Mouse (Mus musculus) adrenal gland, postnatal 4 days (tissue): ENCODE data around the gene Icmt. TPM values are rescaled to one million over a fixed set of nuclear protein-coding genes. Genes with fewer than 3 reads are reported as not detected.
A peak's percentile ranks its signal among the peaks of the same experiment; 100 is the strongest.

Experiments
- DNase-seq, 2 experiments: peaks; one replicate each; pipeline ENCODE4 v3.0.0; 2021 to 2022; ENCODE audit warnings: low spot score in 2 of 2, mixed read lengths in 2 of 2
- total RNA-seq, 2 experiments: library from RNA; stranded (reverse); gene quantifications; 2 replicates each; pipeline ENCODE4 v1.2.3; 2021

The Icmt gene
- total RNA-seq, 2 experiments from 2014 or later = 35.4 to 35.5 TPM

GRCm38 (mm10) chr4:152337772-152338171 lies 40.7 kb downstream of the Icmt start:
- no peak for DNase-seq

DNA sequence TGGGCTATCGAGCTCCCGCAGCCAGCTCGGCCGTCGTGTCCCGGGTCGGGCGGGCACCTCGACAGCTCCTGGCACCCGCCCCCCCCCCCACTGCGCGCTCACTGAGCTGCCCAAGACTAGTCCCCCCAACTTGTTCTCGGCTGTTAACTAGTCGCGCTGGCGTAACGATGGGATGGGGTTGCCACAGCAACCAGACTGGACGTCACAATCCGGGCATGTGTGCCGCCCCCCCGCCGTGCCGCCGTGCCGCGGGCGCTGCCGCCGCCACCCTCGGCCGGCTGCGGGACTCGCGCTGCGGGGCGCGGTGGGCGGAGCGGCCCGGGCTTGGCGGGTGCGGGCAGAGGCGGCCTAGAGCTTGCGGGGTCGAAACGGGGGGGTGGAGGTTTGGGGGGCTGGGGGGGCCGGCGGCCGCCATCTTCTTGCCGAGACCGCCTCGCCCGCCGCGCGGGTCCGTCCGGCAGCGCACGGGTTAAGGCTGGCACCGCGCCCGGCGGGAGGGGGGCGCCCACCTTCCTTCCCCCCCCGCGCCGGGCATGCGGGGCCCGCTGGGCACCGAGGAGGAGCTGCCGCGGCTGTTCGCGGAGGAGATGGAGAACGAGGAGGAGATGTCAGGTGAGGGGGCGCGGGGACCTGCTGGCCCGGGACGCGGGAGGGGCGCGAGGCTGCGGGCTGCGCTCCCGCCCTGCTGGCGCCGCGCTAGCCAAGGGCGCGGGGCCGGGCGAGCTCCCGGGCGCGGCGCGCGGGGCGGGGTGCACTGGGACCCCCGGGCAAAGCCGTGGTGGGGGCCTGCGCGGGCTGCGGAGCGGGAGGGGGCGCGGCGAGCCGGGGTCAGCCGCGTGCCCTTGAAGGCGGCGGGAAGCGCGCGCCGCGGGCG lies 41.6 kb downstream of the Icmt start, which contains the start of gene Chd5:
TSS of gene Chd5 (plus strand) at position 233 of the 874 bp plus-strand sequence.
- no peak for DNase-seq

- DNase-seq = no peak
These were observed 42.3 kb downstream of the Icmt start for GRCm38 (mm10) chr4:152339293-152339790.

DNA sequence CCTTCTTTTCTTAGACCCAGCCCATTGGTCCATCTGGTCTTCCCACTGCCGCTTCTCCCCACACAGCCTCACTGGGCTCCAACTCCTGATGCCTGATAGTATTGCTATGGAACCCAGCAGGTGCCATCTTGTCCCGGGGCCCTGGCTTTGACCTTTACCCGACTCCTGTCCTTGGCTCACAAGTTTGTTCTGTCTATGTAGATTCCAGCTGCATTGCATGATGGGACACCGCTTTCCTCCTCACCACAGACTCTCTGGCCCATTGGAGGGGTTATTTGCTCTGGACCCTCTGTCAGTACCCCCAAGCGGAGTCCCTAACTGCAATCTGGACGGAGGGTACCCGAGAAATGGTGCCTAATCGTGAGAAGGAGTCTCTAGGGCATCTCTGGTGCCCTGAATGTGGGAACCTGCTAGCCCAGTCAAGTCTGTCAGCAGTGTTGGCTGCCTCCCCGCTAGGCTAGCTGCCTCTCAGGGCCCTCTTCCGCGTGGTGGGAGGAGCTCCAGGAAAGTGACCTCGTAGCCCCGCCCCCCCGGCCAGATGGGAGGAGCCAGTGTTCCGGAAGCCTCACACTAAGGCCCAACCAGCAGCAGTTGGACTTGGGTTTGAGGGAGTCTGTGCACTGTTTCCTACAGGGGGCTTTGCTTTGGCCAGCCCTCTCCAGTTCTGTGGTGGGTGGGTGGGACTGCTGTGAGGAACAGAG lies 43.7 kb downstream of the Icmt start:
- no peak for DNase-seq

DNA sequence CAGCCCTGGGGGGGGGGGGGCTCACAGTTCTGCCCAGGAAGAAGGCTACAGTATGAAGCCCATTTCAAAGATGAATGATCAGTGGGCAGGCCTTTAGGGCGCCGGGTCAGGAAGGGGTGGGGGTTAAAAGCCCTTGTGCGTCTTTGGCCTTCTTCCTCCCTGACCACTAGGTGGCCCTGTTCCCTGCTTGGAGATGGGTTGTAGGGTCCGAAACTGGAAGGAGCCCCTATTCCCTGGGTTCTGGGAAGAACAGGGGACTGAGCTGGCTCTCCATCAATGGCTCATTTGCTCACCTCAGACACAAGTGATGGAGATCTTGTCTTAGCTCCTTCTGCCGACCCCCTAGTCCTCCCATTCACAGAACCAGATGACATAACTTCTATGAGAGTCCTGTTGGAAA lies 46.3 kb downstream of the Icmt start:
- DNase-seq = no peak

GRCm38 (mm10) chr4:152344651-152345050 lies 47.6 kb downstream of the Icmt start:
- DNase-seq = no peak

DNA sequence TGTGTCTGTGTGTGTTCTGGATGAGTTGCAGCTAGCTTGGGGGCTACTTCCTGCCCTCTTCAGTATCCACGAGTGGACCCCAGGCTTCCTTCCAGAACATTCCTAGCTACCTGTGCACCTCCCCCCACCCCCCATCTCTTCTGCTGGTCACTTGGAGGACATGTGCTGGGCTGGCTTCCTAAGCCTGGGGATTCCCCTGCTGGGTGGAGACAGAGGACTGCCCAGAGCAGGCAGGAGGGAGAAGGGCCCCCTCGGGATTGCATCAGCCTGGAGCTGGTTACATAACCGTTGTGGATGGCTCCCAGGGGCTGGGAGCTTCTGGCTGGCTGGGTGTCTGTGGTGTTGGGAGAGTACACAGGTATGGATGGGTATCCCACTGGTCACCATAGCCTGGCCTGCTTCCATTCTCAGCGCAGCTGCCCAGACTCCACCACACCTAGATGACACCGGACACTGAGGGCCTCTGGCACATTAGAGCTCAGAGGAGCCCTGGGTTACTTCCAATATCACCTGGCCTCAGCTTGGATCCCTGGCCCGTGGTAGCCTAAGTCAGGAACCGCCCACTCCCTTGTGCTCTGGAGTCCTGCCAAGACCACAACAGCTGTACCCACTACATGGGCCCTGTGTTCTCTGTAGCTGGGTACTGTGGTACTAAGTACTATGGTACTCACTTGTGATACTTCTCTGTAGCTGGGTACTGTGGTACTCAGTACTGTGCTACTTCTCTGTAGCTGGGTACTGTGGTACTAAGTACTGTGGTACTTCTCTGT lies 48.3 kb downstream of the Icmt start:
- peak in 1 of 2 experiments; percentile 18 for DNase-seq

GRCm38 (mm10) chr4:152349837-152350381 lies 52.9 kb downstream of the Icmt start:
- DNase-seq = no peak

DNA sequence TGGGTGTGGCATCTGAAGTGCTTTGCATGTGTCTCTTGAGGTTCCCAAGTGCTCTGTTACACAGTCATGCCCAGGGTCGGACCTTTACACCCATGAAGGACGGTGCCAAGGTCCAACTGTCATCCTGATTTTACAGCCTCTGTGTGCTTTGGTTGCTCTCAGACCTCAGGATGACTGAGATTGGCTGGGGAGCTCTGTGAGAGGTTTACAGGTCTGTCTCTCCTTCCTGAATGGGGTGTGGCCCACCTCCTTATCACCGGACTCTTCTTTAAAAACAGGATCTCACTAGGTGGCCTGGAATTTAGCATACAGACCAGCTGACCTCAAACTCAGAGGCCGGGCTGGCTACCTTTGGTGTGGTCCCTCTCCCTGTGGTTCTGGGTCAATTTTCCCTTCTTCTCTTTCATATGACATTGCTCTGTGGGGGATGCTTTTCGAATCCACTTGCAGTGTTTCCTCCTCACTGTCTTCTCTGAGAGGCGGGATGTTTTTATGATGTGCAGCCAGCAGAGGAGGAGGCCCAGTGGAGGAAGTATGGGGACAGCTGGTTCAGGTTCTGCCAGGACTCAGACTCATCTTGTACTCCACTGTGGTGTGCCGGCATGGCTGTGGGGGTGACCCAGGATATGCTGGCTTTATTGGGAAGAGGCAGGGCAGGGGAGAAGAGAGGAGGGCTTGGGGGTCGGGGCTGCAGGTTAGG lies 53.8 kb downstream of the Icmt start:
- DNase-seq = no peak

- DNase-seq = no peak
These were observed 54.6 kb downstream of the Icmt start for GRCm38 (mm10) chr4:152351422-152352305.

GRCm38 (mm10) chr4:152353886-152354637 lies 57.0 kb downstream of the Icmt start:
- no peak for DNase-seq

- no peak for DNase-seq
These were observed 58.6 kb downstream of the Icmt start for GRCm38 (mm10) chr4:152355672-152356071.

Other genes starting within 250 kb of the Icmt start
- 10 to 100 TPM; 26.2 to 32.1 TPM for gene Plekhg5, start 224.7 kb upstream of the Icmt start, total RNA-seq
- 1 to 10 TPM; 1.2 to 1.4 TPM for gene Tnfrsf25, start 181.3 kb upstream of the Icmt start, total RNA-seq
- 1 to 10 TPM; 1.0 to 5.1 TPM for gene Espn, start 144.9 kb upstream of the Icmt start, total RNA-seq
- gene Hes2, start 138.4 kb upstream of the Icmt start, total RNA-seq = not detected
- 10 to 100 TPM; 39.1 to 44.4 TPM for gene Acot7, start 119.1 kb upstream of the Icmt start, total RNA-seq
- 10 to 100 TPM; 13.9 to 15.5 TPM for gene Gpr153, start 23.0 kb upstream of the Icmt start, total RNA-seq
- gene Hes3, start 5.6 kb upstream of the Icmt start, total RNA-seq = not detected
- gene Rnf207, start 21.8 kb downstream of the Icmt start, total RNA-seq = 1 to 10 TPM; 1.2 to 1.3 TPM
- gene Rpl22, start 28.5 kb downstream of the Icmt start, total RNA-seq = 100 to 1,000 TPM; 608 to 640 TPM
- 10 to 100 TPM; 19.0 to 24.7 TPM for gene Chd5, start 41.4 kb downstream of the Icmt start, total RNA-seq
- 1 to 10 TPM; 4.5 to 6.5 TPM for gene Nphp4, start 179.5 kb downstream of the Icmt start, total RNA-seq
- gene Kcnab2, start 180.6 kb downstream of the Icmt start, total RNA-seq = 10 to 100 TPM; 10.1 to 10.4 TPM